Mouse (Mus musculus): ENCODE results near the gene Agpat2. TPM values are rescaled to one million over a fixed set of nuclear protein-coding genes. Genes with fewer than 3 reads are reported as not detected.

The Agpat2 gene
- polyA plus RNA-seq, 1 experiment from 2014 or later, result 6.0 TPM

- H3K36me3 ChIP-seq, result no peaks in the 10 kb centered on the region
- H3K27me3 ChIP-seq, result no peaks in the 10 kb centered on the region
- 90% methylated on average over 8 of the region's 8 CpGs for WGBS
- no peak for ATAC-seq (ENCODE audit: low read depth)
- H3K27ac ChIP-seq (replicated peaks), result no peak overlapping the region
- H3K9ac ChIP-seq, result no peak overlapping the region
- no peak overlapping the region for H3K4me3 ChIP-seq
- H3K4me1 ChIP-seq (replicated peaks), result peaks cover 63% of the 10 kb centered on the region
- no peak overlapping the region for H3K4me2 ChIP-seq
- no peaks in the 10 kb centered on the region for H3K9me3 ChIP-seq
Measured at GRCm38 (mm10) chr2:26543768-26544167, 60.4 kb downstream of the Agpat2 start.

GRCm38 (mm10) chr2:26543155-26543554, 61.1 kb downstream of the Agpat2 start:
- no peak for ATAC-seq (ENCODE audit: low read depth)
- H3K9me3 ChIP-seq, result no peaks in the 10 kb centered on the region
- 64% methylated on average over 4 of the region's 4 CpGs for WGBS
- H3K4me2 ChIP-seq, result no peak overlapping the region
- H3K4me3 ChIP-seq, result no peak overlapping the region
- no peaks in the 10 kb centered on the region for H3K36me3 ChIP-seq
- no peak overlapping the region for H3K27ac ChIP-seq (replicated peaks)
- no peaks in the 10 kb centered on the region for H3K27me3 ChIP-seq
- H3K9ac ChIP-seq, result no peak overlapping the region
- H3K4me1 ChIP-seq (replicated peaks), result peaks cover 64% of the 10 kb centered on the region

MicroRNA genes within 50 kb of the gene (microRNA counts, 519-probe panel; counts per million panel counts)
- microRNA mmu-miR-126-3p (5,013 counts per million, percentile 85 among the panel's probes with 10 or more counts), microRNA mmu-miR-126-5p (3,983 counts per million, percentile 63 among the panel's probes with 10 or more counts)

Small RNA genes within 50 kb of the gene (microRNA-seq; reads per million reads assigned to microRNA genes)
- not detected for gene Mir126a
- gene Mir126b, result not detected

Other genes starting within 250 kb of the Agpat2 start
- gene Card9, start 243.5 kb downstream of the Agpat2 start, polyA plus RNA-seq (2015; fragmentation: Nextera tagmentation; extraction: Ambion mirVana), result 1.3 and 2.0 TPM in 2 replicates
- 25.4 and 26.8 TPM in 2 replicates for gene Snapc4, start 223.8 kb downstream of the Agpat2 start, polyA plus RNA-seq (2015; fragmentation: Nextera tagmentation; extraction: Ambion mirVana)
- gene Entr1, start 215.1 kb downstream of the Agpat2 start, polyA plus RNA-seq (2015; fragmentation: Nextera tagmentation; extraction: Ambion mirVana), result 158 and 164 TPM in 2 replicates
- 96.5 and 97.6 TPM in 2 replicates for gene Pmpca, start 215.1 kb downstream of the Agpat2 start, polyA plus RNA-seq (2015; fragmentation: Nextera tagmentation; extraction: Ambion mirVana)
- gene Inpp5e, start 195.2 kb downstream of the Agpat2 start, polyA plus RNA-seq (2015; fragmentation: Nextera tagmentation; extraction: Ambion mirVana), result 24.6 and 25.5 TPM in 2 replicates
- gene Sec16a, start 159.2 kb downstream of the Agpat2 start, polyA plus RNA-seq (2015; fragmentation: Nextera tagmentation; extraction: Ambion mirVana), result 18.4 and 20.7 TPM in 2 replicates
- 19.3 and 20.5 TPM in 2 replicates for gene Notch1, start 87.8 kb downstream of the Agpat2 start, polyA plus RNA-seq (2015; fragmentation: Nextera tagmentation; extraction: Ambion mirVana)
- 78.3 and 82.0 TPM in 2 replicates for gene Egfl7, start 24.4 kb downstream of the Agpat2 start, polyA plus RNA-seq (2015; fragmentation: Nextera tagmentation; extraction: Ambion mirVana)
- gene Gm20532, start 17.8 kb downstream of the Agpat2 start, polyA plus RNA-seq (2015; fragmentation: Nextera tagmentation; extraction: Ambion mirVana), result not detected in 2 replicates
- 91.8 and 101 TPM in 2 replicates for gene Fam69b, start 24.0 kb upstream of the Agpat2 start, polyA plus RNA-seq (2015; fragmentation: Nextera tagmentation; extraction: Ambion mirVana)
- gene Lcn4, start 66.9 kb upstream of the Agpat2 start, polyA plus RNA-seq (2015; fragmentation: Nextera tagmentation; extraction: Ambion mirVana), result not detected in 2 replicates

All from neural tube, embryonic 13.5 days (tissue).